Mouse (Mus musculus): Measurements from ENCODE around the gene Smim9.
"Not testable (repeated sequence)": the region's sequence is repeated elsewhere in the genome, so short reads cannot be mapped to it uniquely, and the experiment has no call there.

Smim9 gene

DNA sequence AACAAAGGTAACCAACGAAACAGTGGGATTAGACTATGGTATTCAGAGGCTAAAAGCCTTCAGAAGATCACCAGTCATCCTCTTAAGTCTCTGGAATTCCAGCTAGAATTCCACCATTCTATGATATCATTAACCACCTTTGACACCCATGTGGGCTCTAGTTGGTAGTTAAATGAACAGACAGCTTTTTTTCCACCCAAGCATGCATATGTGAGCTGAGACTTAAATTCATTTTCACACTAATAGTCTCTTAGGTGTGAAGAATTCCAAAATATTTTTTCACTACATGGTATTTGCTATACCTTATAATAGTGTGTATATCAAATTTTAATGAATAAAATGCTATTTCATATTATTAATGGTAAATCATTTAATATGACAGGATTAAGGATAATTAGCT, at the start of gene Smim9:
Gene Smim9, minus strand, starts transcription at position 101 of the 400 bp plus-strand sequence.
- DNase-seq (ENCODE audit: low read depth, low spot score), result no peak

- DNase-seq (ENCODE audit: low read depth, low spot score), result no peak
Measured at GRCm38 (mm10) chrX:75155576-75156243, 7.9 kb downstream of the Smim9 start.

DNA sequence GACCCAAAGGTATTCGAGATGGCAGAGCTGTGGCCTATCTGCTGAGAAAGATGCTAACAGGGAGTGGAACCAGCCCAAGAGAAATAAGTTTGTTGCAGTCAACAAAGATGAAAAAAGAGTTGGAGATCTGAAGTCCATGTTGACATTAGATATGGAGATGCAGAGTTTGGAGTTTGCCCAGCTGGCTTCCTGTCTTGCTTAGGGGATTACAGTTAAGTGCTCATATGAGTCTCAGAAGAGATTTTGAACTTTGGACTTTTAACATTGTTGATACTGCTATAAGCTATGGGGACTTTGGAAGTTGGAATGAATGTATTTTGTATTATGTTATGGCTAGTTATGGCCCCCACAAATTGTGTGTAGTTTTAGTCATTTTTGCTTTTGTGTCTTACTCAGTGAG, 11.3 kb downstream of the Smim9 start:
- no peak for DNase-seq (ENCODE audit: low read depth, low spot score)

- no peak for DNase-seq (ENCODE audit: low read depth, low spot score)
Measured at GRCm38 (mm10) chrX:75150304-75150703, 13.3 kb downstream of the Smim9 start.

DNA sequence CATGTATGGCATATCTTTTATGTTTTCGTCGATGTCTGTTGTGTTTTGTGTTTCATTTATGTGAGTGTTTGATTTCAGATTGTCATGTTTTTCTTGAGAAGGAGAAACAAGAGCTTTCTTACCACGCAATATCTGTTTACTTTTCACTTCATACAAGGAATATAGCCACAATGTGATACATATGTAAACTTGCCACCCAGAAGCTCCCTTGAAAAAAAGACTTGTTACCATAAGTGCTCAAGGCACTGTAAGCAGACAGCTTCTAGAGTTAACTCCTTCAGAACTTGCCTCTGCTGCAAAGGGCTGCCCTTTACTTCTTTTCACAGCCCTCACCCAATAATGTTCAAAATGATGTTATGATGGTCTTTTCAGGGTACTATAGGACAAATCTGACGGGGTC, 15.2 kb downstream of the Smim9 start:
- no peak for DNase-seq (ENCODE audit: low read depth, low spot score)

GRCm38 (mm10) chrX:75143124-75143555, 20.4 kb downstream of the Smim9 start:
- not testable (repeated sequence) for DNase-seq (ENCODE audit: low read depth, low spot score)

- no peak for DNase-seq (ENCODE audit: low read depth, low spot score)
Measured at GRCm38 (mm10) chrX:75138182-75138581, 25.4 kb downstream of the Smim9 start.

DNA sequence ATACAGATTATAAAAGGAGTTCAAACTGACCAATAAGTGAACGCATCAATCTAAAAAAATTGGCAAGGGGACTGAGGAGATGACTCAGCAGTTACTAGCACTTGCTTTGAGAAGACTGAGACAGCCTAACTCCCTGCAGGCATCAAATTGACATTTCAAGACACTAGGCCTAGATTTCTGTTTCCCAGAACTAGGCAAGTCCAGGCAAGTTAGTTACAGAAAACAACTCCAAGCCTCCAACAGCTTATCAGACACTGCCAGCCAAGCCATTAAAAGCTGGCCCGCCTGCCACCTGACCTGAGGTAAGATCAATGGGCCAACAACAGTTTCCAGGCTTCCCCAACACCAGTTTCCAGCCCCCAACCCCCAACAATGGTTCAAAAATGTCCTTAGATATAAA, 25.8 kb downstream of the Smim9 start:
- no peak for DNase-seq (ENCODE audit: low read depth, low spot score)

- DNase-seq (ENCODE audit: low read depth, low spot score), result no peak
Measured at GRCm38 (mm10) chrX:75136938-75137337, 26.6 kb downstream of the Smim9 start.

- DNase-seq (ENCODE audit: low read depth, low spot score), result peak; percentile 39
Measured at GRCm38 (mm10) chrX:75130467-75131160, 33.0 kb downstream of the Smim9 start, which contains the start of gene Mpp1. Gene Mpp1 (minus strand): TSS chrX:75131016.

DNA sequence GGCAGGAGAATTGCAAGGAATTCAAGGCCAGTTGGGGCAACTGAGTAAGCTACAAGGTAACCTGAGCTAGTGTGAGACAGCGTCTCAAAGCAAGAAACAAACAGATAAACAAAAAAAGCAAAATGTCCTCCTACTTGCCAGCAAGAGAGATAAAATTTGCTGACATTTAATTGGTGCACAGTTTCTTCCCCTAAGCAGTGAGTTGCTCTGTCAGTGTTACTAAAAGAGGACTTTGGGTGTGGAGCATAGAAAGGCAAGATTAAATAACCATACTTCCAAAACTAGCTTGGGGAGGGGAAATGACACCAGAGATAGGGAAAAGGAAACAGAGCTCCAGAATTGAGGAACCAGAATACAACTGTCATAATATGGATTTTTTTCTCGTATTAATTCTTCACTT, 34.1 kb downstream of the Smim9 start:
- no peak for DNase-seq (ENCODE audit: low read depth, low spot score)

GRCm38 (mm10) chrX:75128333-75128980, 35.1 kb downstream of the Smim9 start:
- DNase-seq (ENCODE audit: low read depth, low spot score), result no peak

DNA sequence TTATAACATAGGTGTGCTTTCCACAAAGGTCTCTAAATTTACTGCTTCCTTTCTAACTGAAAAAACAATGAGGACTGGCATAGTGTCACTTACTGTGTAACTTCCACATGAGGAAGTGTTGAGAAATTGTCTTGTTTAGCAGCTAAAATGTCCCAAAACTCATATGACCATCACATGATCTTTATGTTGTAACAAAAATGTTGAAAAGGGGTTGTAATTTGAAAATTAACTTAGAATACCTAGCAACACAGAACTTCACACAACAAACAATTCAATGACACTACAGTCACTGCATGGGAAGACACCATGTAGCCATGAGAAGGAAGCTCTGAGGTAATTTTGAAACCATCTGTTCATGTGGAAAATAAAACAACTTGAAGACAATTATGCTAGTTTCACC, 36.7 kb downstream of the Smim9 start:
- DNase-seq (ENCODE audit: low read depth, low spot score), result no peak

- no peak for DNase-seq (ENCODE audit: low read depth, low spot score)
Measured at GRCm38 (mm10) chrX:75125606-75126005, 38.0 kb downstream of the Smim9 start.

DNA sequence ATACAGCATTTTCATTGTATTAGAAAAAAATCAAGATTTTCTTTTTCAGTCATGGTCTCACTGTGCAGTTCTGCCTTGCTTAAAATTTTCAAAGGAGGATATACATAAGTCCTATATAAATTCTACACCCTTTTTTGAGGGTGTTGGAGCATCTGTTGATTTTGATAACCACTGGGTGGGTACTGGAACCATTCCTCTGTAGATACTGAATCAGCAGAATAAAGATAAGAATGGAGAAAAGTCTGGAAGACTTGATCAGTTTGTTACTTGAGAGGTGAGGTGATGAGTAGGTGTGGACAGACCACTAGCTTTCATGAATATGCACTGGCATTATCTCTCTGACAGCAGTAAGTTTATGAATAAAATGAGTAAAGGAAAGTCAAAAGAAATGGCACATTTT, 48.0 kb downstream of the Smim9 start:
- no peak for DNase-seq (ENCODE audit: low read depth, low spot score)

DNA sequence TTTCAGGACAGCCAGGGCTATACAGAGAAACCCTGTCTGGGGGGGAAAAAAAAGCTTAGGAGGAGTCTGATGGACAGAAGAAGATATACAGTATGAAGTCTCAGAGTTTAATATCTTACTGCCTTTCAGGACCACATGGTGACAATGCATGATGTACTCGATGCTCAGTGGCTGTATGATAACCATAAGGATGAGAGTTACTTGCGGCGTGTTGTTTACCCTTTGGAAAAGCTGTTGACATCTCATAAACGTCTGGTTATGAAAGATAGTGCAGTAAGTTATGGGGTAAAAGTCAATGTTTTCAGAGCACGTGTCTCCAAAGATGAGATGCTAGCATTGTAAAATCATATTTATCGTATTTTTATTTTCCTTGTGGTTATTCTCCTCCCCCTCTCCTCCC, 61.3 kb downstream of the Smim9 start:
- no peak for DNase-seq (ENCODE audit: low read depth, low spot score)

DNA sequence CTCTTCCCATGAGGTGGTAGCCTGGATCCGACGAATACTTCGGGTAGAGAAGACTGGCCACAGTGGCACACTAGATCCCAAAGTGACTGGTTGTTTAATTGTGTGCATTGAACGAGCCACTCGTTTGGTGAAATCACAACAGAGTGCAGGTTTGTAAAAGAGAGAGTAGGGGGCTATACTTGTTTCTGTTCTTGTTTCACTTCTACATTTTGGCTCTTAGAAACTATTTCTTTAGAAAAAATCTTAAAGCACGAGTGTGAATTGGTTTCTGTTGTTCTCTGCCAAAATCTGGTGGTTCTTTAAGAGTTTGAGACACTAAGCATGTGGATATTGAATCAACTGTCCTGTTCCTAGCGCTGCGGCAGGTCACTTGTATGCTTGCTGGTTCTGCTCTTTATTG, 64.8 kb downstream of the Smim9 start:
- DNase-seq (ENCODE audit: low read depth, low spot score), result no peak

DNA sequence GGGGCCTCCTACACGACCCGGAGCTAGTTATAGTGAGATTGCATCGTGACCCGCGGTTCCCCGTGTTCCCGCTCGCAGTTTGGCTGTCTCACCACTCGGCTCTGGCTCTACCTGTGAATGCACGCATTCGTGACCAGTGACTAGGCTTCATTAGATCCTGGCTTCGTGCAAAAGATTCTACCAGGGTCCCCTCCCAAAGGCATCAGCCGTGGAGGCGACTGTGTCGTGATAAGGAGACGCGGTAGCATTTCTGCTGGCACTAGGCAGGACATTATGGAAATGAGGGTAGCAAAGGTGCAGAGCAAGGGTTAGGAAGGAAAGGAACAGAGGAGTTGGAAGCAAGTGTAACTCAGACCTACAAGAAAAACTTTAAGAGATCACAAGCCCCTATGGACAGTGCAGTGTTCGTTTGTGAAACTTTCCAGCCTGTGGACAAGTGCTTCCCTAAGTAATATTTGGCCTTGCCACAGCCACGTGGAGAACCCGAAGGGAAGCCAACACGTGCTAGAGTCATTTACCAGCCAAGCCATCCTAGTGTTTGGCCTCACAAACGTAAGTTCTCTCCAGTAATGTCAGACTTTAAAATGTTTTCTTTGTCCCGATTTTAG, 67.3 kb downstream of the Smim9 start:
- DNase-seq (ENCODE audit: low read depth, low spot score), result no peak

Data from retina, adult 2 months (tissue).